Mouse (Mus musculus) MEL (cell line): ENCODE data around the gene Fam196a. TPM values are rescaled to one million over a fixed set of nuclear protein-coding genes. Genes with fewer than 3 reads are reported as not detected.

Experiments
- DNase-seq: peaks from one replicate; pipeline ENCODE4 v3.0.0; 2011; ENCODE audit warnings: low read depth, low spot score
- H3K27ac ChIP-seq: 2 replicates; pipeline ENCODE4 v1.5.1; 2012; ENCODE audit warnings: low read depth, mild to moderate bottlenecking, control low read depth, low read length, moderate library complexity; ENCODE audit not compliant: control insufficient read depth
- H3K27me3 ChIP-seq, 2 experiments: fragments of 150-350 bp in 1 of 2; sonication (generic) in 1 of 2; 2 replicates each; pipeline ENCODE4 v1.6.1; 2012; ENCODE audit warnings: low read length in 2 of 2, mild to moderate bottlenecking in 2 of 2, improper control_type of control experiment in 1 of 2, moderate library complexity in 1 of 2; ENCODE audit not compliant: insufficient read depth in 2 of 2, control insufficient read depth in 1 of 2
- H3K36me3 ChIP-seq, 2 experiments: 2 replicates each; pipeline ENCODE4 v1.6.1; 2012 to 2014; ENCODE audit warnings: low read length in 2 of 2, improper control_type of control experiment in 1 of 2, inconsistent platforms in 1 of 2, mild to moderate bottlenecking in 1 of 2; ENCODE audit not compliant: insufficient read depth in 2 of 2, control insufficient read depth in 1 of 2
- H3K4me1 ChIP-seq, 2 experiments: fragments of 150-350 bp in 1 of 2; sonication (generic) in 1 of 2; 2 replicates each; pipeline ENCODE4 v1.6.1; 2012; ENCODE audit warnings: low read length in 2 of 2, improper control_type of control experiment in 1 of 2, mild to moderate bottlenecking in 1 of 2; ENCODE audit not compliant: insufficient read depth in 2 of 2, control insufficient read depth in 1 of 2
- H3K4me3 ChIP-seq, 2 experiments: fragments of 150-350 bp in 1 of 2; sonication (generic) in 1 of 2; 2 replicates each; pipeline ENCODE4 v1.5.1; 2012; ENCODE audit warnings: low read depth in 2 of 2, low read length in 2 of 2, mild to moderate bottlenecking in 2 of 2, moderate library complexity in 2 of 2, control low read depth in 1 of 2, improper control_type of control experiment in 1 of 2; ENCODE audit not compliant: control insufficient read depth in 1 of 2, insufficient read depth in 1 of 2
- H3K79me2 ChIP-seq: 2 replicates; pipeline ENCODE4 v1.6.1; 2012; ENCODE audit warnings: mild to moderate bottlenecking, low read length, moderate library complexity; ENCODE audit not compliant: control insufficient read depth, poor library complexity, insufficient read depth
- H3K9ac ChIP-seq: 2 replicates; pipeline ENCODE4 v1.6.1; 2012; ENCODE audit warnings: low read depth, mild to moderate bottlenecking, control low read depth, low read length, moderate library complexity; ENCODE audit not compliant: control insufficient read depth, poor library complexity, severe bottlenecking
- H3K9me3 ChIP-seq: fragments of 150-350 bp; sonication (generic); replicated peaks from 2 replicates; pipeline ENCODE4 v1.6.1; 2012; ENCODE audit warnings: mild to moderate bottlenecking, low read length, improper control_type of control experiment, moderate library complexity; ENCODE audit not compliant: insufficient read depth
- BHLHE40 ChIP-seq: IDR thresholded peaks from 2 replicates; pipeline ENCODE4 v1.6.1; 2012; ENCODE audit warnings: low read depth, mild to moderate bottlenecking, inconsistent platforms, low read length, improper control_type of control experiment, borderline replicate concordance
- GATA1 ChIP-seq: IDR thresholded peaks from 2 replicates; pipeline ENCODE4 v1.6.1; 2011; ENCODE audit warnings: low read depth, low read length, improper control_type of control experiment
- JUND ChIP-seq: IDR thresholded peaks from 2 replicates; pipeline ENCODE4 v1.6.1; 2011; ENCODE audit warnings: low read depth, mild to moderate bottlenecking, improper control_type of control experiment, low read length
- MXI1 ChIP-seq: IDR thresholded peaks from 2 replicates; pipeline ENCODE4 v1.6.1; 2011; ENCODE audit warnings: mild to moderate bottlenecking, low read depth, low read length, improper control_type of control experiment
- RAD21 ChIP-seq: IDR thresholded peaks from 2 replicates; pipeline ENCODE4 v1.6.1; 2011; ENCODE audit warnings: mild to moderate bottlenecking, low read depth, low read length, improper control_type of control experiment
- TCF12 ChIP-seq: IDR thresholded peaks from 2 replicates; pipeline ENCODE4 v1.6.1; 2014; ENCODE audit warnings: low read depth, mild to moderate bottlenecking, inconsistent platforms, low read length, improper control_type of control experiment, moderate library complexity
- UBTF ChIP-seq: IDR thresholded peaks from 2 replicates; pipeline ENCODE4 v1.6.1; 2012; ENCODE audit warnings: low read depth, mild to moderate bottlenecking, inconsistent platforms, low read length, improper control_type of control experiment, moderate library complexity, borderline replicate concordance; ENCODE audit not compliant: insufficient read depth
- ZKSCAN1 ChIP-seq: IDR thresholded peaks from 2 replicates; pipeline ENCODE4 v1.6.1; 2012; ENCODE audit warnings: low read depth, mild to moderate bottlenecking, inconsistent platforms, low read length, improper control_type of control experiment, moderate library complexity
- polyA plus RNA-seq, 2 experiments: library from polyadenylated mRNA; stranded (reverse) in 1 of 2; unstranded in 1 of 2; fragments of >175 nt in 1 of 2; fragments of >200 nt in 1 of 2; gene quantifications; 2 replicates each; pipeline versions ENCODE4 v1.2.1 to v1.2.4; 2012; ENCODE audit warnings: low replicate concordance in 2 of 2, low read depth in 1 of 2; ENCODE audit not compliant: insufficient read length in 2 of 2, insufficient read depth in 1 of 2, missing spikeins in 1 of 2
- total RNA-seq: library from RNA; depleted of rRNA; stranded (reverse); fragments of 300-350 nt; gene quantifications from 2 replicates; pipeline ENCODE4 v1.2.3, GENCODE M21; 2012

Fam196a gene
- total and polyA plus RNA-seq, 3 experiments = not detected

DNA sequence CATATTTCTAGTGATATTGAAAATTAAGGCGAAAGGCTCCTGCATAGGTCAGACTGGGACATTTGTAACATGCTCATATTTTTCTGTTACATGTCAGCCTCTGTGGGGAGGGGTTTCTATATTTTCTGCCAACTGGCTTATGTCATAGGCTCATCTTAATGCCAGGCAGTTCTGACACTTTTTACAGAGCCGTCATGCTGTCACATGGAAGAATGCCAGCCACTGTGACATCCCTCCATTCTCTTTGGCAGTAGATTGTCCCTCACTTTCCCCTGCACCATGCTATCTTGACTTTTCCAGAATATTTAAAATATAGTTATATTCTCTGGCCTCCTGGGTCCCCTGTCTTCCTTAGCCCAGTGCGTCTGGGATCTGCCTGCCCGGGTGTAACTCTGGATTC, 95.5 kb downstream of the Fam196a start:
- Histone ChIP-seq H3K9ac (no peak overlapping the region), H3K9me3 (no peaks in the 10 kb centered on the region), H3K27me3 (no peaks in the 10 kb centered on the region), H3K4me3 (no peak overlapping the region), H3K4me1 (no peaks in the 10 kb centered on the region), H3K79me2 (no peaks in the 10 kb centered on the region), H3K27ac (no peak overlapping the region), H3K36me3 (no peaks in the 10 kb centered on the region)
- DNase-seq = no peak
- TF ChIP-seq GATA1 (no peak), RAD21 (no peak), TCF12 (no peak), UBTF (no peak)

DNA sequence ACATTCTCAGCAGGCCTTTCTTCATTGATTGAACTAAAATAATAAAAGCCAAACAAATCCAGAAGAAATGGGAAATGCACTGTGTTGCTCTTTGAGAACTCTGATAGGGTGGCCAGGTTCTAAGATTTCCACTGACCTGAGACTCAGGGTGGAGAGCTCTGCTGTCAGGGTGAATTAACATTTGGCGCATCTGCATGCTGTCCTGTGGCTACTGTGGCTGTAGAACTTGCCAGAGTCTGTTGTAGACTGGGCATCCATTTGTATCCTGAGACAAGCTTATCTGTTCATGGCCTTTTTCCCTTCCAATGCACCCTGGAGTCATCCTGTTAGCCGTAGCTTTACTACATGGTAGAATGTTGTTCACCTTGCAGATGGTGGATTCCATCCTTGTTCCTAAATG, 98.2 kb downstream of the Fam196a start:
- TF ChIP-seq BHLHE40 (no peak), RAD21 (no peak), MXI1 (no peak), JUND (no peak), ZKSCAN1 (no peak)
- TF ChIP-seq, all 39 proteins: peak for 0
- DNase-seq = no peak
- H3K27ac ChIP-seq = no peak overlapping the region
- no peaks in the 10 kb centered on the region for H3K9me3 ChIP-seq
- no peaks in the 10 kb centered on the region for H3K4me1 ChIP-seq
- H3K27me3 ChIP-seq = no peaks in the 10 kb centered on the region
- no peak overlapping the region for H3K9ac ChIP-seq
- no peaks in the 10 kb centered on the region for H3K36me3 ChIP-seq
- no peaks in the 10 kb centered on the region for H3K79me2 ChIP-seq
- no peak overlapping the region for H3K4me3 ChIP-seq
